8 mouse cellular contexts compared by ENCODE assay signal in genomic region chr16:21727897-21728364, GRCm38 (mm10). TPM values are rescaled to one million over a fixed set of nuclear protein-coding genes. Genes with fewer than 3 reads are reported as not detected.
DNase-seq lines count a peak whose midpoint lies in the region; ATAC-seq and TF ChIP-seq lines count a peak whose summit lies in the region.

No protein-coding gene starts in this region.

- WGBS in hindbrain, embryonic 10.5 days = 45% methylated on average over 10 of the region's 10 CpGs

- H3K36me3 ChIP-seq in hindbrain, embryonic 10.5 days = no peaks in the 10 kb centered on the region

- peak; percentile 68 for TF ChIP-seq CTCF in Patski (IDR thresholded peaks at IDR 0.05)

- POLR2A ChIA-PET in Patski (lab: Charles Lee) = no interaction called here

- H3K27ac ChIP-seq in hindbrain, embryonic 10.5 days = peak overlapping the region; percentile 64; the same call in 1 of the 2 replicates

- H3K4me3 ChIP-seq in hindbrain, embryonic 10.5 days = peak overlapping the region; percentile 38

- H3K9me3 ChIP-seq in hindbrain, embryonic 10.5 days = no peaks in the 10 kb centered on the region

- peak; percentile 25 for DNase-seq in Patski (ENCODE audit: low read depth, low spot score)
- DNase-seq in cerebellum, adult 8-10 months = peak; percentile 77
- peak; percentile 55 for DNase-seq in hindbrain, embryonic 10.5 days (ENCODE audit: low spot score)
- DNase-seq in layer of hippocampus, postnatal 10 days (ENCODE audit: low spot score in 2 of 2) = peak; percentile 83 to 86
- peak; percentile 90 for DNase-seq in lung, postnatal 14 days
- DNase-seq in right cerebral cortex, adult 2 months (ENCODE audit: low spot score in 2 of 2) = peak; percentile 81 to 92
- peak; percentile 69 to 73 for DNase-seq in urinary bladder, postnatal 36 days (ENCODE audit: low spot score in 2 of 2)

- H3K27me3 ChIP-seq in Patski = peaks cover 16% of the 10 kb centered on the region
- no peaks in the 10 kb centered on the region for H3K27me3 ChIP-seq in hindbrain, embryonic 10.5 days (ENCODE audit: insufficient read depth, poor library complexity, severe bottlenecking)

- H3K4me1 ChIP-seq in hindbrain, embryonic 10.5 days (replicated peaks) = no peaks in the 10 kb centered on the region

- ATAC-seq in Patski = no peak
- peak; percentile 85 for ATAC-seq in frontal cortex, adult (ENCODE audit: low TSS enrichment)

- in situ Hi-C loops in Patski (cut with MboI; ENCODE audit: low pct_unique_long_range_greater_than_20kb) = loop anchor here (5.0 to 10.0 kb wide), 2 partner anchors 113 to 236 kb away; no protein-coding TSS in a partner anchor

- CTCF ChIA-PET in Patski (lab: Charles Lee) = interaction anchor here (0.6 to 2.5 kb wide), 21 partner anchors 9 to 240 kb away, joined by 3 to 17 read pairs (median 3); partner anchors contain the start of gene Map3k13

RNA-seq across cellular contexts. Expression of gene 2510009E07Rik, which starts 33.5 kb away (rescaled TPM):
- polyA plus RNA-seq in Patski (2021) = 3.8 TPM
- 32.9 and 34.0 TPM in 2 replicates for polyA plus RNA-seq in hindbrain, embryonic 10.5 days (2016; fragmentation: Nextera tagmentation; extraction: Ambion mirVana)
- total RNA-seq in layer of hippocampus, postnatal 10 days (2021) = 10 to 100 TPM; 65.8 to 70.8 TPM

RNA-seq across cellular contexts. Expression of gene Ehhadh, which starts 59.7 kb away (rescaled TPM):
- 0.08 TPM for polyA plus RNA-seq in Patski (2021)
- 1.5 and 1.7 TPM in 2 replicates for polyA plus RNA-seq in hindbrain, embryonic 10.5 days (2016; fragmentation: Nextera tagmentation; extraction: Ambion mirVana)
- total RNA-seq in layer of hippocampus, postnatal 10 days (2021) = 1 to 10 TPM; 1.1 to 1.2 TPM

Comparison
In these comparisons a context has a peak if more than half of its experiments do, and no peak if none do; other contexts are left out.
1. DNase-seq: peak in every context shown above with its lines; median percentile 90 in lung, postnatal 14 days; 86 in right cerebral cortex, adult 2 months; 84 in layer of hippocampus, postnatal 10 days; 77 in cerebellum, adult 8-10 months; 71 in urinary bladder, postnatal 36 days; 55 in hindbrain, embryonic 10.5 days; 25 in Patski.